Mouse (Mus musculus) kidney, adult 2 months (tissue): ENCODE measurements around the gene Grcc10.

Source experiments
- CTCF ChIP-seq: fragments of 200-500 bp; conservative IDR thresholded peaks from 2 replicates; pipeline ENCODE4 v1.5.1; 2011; ENCODE audit warnings: low read depth, mild to moderate bottlenecking, control low read depth, low read length, moderate library complexity, mixed read lengths; ENCODE audit not compliant: insufficient read depth, insufficient read length
- POLR2A ChIP-seq: fragments of 200-500 bp; IDR thresholded peaks from one replicate; pipeline ENCODE4 v1.6.1; 2011; ENCODE audit warnings: low read depth, low read length, control low read depth

DNA sequence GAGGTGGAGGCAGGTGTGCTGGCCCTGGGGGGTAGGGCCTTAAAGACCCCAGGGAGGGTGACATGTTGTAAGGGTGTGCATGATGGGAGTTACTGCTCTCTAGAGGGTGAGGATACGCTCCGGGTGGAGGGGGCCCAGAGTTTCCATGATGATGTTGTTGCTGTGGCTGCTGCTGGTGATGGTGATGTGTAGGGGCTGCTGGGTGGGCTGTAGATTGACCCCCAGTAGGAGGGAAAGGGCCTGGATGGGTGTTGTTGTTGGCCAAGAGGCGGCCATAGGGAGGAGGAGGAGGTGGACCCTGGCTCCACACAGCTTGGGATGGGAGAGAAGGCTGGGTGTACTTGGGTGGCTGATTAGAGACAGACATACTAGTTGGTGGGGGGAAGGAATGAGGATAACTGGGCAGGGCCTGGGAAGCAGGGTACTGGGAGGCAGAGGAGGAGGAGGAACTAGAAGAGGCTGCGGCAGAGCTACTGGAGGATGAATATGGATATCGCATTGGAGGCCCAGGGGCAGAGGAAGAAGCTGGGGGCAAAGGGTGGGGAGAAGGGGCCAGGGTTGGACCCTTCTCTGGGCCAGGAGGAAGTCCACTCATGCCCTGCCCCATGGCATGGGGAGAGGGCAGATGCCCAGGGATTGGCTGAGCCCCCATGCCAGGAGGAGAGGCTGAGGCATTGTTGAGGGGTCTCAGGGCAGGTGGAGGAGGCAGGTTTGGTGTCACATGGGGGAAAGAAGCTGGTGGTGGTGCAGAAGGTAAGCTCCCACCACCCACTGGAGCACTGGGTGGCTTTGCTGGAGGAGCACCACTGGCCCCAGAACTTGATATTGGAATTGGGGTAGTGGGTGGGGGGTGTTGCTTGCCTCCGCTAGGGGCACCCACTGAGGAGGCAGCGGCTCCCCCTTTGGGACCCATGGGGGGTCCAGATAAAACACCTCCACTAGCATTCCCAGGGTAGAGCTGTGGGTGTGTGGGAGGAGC is 5.8 kb upstream of the Grcc10 start:
- TF ChIP-seq CTCF (no peak), POLR2A (no peak)
